Mouse (Mus musculus): ENCODE results near the gene Mab21l1. TPM values are rescaled to one million over a fixed set of nuclear protein-coding genes. Genes with fewer than 3 reads are reported as not detected.

The Mab21l1 gene
- not detected for polyA plus RNA-seq (2017; shearing (Covaris generic))

GRCm38 (mm10) chr3:55782056-55782687, at the start of gene Mab21l1:
TSS of gene Mab21l1 (plus strand) at chr3:55782510.

Measured in naive thymus-derived CD4-positive, alpha-beta T cell, adult 5 months (primary cell).